Mouse (Mus musculus) left cerebral cortex, adult 8-10 months (tissue): ENCODE data around the gene Gm20388. TPM values are rescaled to one million over a fixed set of nuclear protein-coding genes. Genes with fewer than 3 reads are reported as not detected.
A peak's percentile ranks its signal among the peaks of the same experiment; 100 is the strongest.

Source experiments
- DNase-seq, 2 experiments: peaks; one replicate each; pipeline ENCODE4 v3.0.0; 2022; ENCODE audit warnings: low spot score in 2 of 2
- total RNA-seq, 4 experiments: library from RNA; stranded (reverse); gene quantifications; 2 replicates each; pipeline ENCODE4 v1.2.4; 2022

Gm20388 gene
- total RNA-seq, 4 experiments from 2014 or later = 10.4 to 20.8 (median 16.4) TPM

DNA sequence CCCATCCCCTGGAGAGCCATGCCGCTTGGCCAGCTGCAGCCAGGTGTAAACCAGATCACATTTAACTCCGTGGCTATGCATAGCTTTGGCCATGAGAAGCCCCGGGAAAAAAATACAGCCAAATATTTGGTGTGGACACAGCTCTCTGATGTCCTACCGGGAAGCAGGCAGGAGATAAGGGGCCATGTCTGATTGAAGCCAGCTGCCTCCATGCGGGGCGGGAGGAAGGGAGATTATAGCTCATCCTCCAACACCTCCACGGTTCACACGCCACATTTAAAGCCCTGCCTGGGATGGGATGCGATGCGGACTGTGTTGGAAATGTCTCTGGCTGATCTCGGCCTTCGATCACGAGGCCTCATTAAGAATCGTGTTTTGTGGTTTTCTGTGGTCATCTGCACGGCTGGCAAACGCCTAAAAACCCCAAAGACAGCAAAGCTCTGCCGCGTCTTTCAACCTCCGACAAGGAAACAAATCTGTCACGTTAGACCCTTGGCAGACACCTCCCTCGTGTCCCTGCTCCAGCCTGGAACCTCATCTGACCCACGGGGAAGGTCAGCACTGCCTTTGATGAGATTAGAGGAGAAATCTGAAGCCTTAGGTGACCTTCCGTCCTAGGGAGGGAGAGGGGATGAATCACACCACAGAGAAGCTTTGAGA lies 2165.7 kb downstream of the Gm20388 start:
- no peak for DNase-seq

DNA sequence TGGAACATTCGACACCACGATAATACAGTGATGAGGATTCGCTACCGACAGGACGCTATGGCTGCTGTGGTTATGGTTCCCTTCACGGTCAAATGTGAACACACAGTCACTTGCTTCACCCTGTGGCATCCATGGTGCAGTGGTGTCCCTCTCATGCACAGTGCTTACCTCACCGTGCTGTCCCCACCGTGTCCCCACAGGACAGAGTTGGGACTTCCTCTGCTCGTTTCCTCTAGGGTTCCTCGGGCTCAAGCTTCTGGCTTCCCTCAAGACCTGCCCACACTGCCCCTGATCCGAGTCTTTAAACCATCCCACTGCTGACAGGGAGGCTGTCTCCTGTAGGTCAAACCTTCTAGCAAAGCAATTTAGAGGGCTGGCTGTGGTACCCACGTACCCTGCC lies 2167.7 kb downstream of the Gm20388 start:
- no peak for DNase-seq

DNA sequence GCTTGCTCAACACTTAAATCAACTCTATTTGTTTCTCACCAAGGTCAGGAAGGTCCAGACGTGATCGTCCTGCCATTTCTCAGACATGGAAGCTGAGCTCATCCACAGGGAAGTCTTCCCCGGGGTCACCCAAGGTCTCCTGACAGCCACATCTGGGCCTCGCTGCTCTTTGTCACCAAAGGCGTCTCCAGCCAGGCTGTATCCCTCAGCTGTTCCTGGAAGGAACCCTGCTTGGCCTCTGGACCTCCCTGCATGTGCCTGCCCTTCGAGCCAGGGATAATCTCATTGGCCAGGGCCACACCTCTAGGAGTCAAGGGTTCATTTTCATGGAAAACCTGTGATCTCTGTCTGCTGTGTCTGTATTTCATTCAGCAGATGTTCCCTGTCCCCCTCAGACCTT lies 2168.5 kb downstream of the Gm20388 start:
- DNase-seq = no peak

DNA sequence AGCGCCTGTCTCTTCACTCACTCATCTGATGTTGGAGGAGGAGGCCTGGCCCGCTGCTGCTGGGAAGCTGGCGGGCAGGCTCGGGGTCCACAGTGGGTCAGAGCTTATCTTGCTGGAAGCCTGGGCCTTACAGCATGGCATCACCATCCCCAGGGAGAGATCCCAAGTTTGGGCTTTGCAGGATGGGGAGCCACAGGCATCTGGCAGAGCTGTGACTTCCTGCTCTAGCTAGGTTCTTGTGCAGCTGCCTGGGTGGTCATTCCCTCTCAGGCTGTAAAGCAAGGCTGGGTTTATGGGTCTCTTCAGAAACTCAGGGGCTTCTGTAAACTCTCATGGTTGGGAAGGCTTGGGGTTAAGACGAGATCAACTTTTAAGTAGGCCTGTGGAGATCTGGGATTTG lies 2169.7 kb downstream of the Gm20388 start:
- no peak for DNase-seq

DNA sequence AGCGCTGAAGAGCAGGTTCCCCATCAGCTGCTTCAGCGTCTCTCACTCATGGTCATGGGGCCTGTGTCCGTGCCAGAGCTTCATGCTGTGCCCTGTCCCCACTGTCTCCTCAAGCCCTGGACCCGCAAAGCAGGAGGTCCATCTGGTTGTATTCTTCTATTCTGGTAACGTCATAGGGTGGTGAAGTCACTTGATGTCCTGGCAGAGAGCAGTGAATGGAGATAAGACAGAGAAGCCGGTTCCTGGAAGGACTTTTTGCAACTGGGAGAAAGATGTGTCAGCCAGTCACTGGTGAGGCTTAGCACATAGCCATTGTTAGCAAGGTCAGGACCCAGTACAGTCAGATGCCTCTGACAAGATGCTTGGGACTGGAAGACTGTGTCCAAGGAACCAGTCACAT lies 2172.8 kb downstream of the Gm20388 start:
- no peak for DNase-seq

DNA sequence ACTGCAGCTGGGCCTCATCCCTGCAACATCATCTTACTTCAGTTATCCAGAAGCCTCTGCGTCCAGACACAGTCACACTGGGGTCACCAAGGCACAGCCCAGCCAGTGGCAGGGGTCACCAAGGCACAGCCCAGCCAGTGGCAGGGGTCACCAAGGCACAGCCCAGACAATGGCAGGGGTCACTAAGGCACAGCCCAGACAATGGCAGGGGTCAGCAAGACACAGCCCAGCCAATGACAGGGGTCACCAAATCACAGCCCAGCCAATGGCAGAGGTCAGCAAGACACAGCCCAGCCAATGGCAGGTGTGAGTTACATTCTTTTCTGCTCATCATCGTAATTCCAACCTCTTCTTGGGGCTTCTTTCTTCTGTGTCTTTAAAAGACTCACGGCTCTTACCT lies 2173.5 kb downstream of the Gm20388 start:
- no peak for DNase-seq

DNA sequence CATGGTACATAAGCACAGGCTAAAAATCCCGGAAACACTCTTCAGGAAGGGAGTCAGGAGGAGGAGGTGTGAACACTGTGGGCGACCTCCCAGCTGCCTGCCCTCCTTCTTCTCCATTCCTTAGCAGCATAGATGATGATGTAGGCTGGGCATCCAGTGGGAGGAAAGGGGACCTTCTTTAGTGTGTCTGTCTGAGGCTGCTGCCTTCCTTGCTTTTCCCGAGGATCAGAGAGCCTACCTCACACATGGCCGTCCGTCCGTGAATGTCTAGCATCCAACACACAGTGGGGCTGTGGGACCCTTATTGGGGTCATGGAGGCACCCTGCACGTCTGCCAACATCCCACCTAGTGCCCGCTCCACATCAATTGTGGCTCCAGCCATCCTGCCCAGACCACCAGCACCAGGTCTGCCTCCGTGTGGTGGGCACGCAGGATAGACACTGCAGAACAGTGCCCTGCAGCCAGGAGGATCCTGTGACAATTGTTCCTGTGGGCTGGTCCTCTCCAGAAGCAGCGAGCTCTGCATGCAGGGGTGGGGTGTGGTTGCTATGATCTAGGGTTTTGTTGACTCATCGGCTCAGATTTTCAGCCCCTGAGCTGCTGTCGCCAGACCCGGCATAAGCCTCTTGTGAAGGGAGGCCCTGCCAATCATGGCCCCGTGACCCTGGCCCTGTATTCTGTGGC lies 2174.2 kb downstream of the Gm20388 start:
- peak; percentile 40 to 87 for DNase-seq

DNA sequence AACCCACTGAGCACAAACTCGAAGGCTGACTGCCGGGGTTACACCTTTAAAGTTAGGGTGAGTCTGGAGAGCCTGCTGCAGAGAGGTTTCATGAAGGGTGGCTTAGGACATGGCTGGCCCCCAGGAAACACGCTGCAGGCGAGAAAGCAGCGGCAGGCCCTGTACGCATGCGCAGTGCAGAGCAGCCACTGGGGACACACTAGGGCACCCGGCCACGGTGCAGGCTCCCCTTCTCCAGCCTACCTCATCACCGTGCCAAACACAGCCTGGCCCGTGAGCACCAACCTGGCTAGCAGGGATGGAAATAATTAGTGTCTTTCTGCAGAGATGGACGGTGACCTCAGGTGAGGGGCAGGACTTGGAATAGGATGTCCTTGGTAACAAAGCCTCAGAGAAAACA lies 2175.4 kb downstream of the Gm20388 start:
- DNase-seq = no peak

DNA sequence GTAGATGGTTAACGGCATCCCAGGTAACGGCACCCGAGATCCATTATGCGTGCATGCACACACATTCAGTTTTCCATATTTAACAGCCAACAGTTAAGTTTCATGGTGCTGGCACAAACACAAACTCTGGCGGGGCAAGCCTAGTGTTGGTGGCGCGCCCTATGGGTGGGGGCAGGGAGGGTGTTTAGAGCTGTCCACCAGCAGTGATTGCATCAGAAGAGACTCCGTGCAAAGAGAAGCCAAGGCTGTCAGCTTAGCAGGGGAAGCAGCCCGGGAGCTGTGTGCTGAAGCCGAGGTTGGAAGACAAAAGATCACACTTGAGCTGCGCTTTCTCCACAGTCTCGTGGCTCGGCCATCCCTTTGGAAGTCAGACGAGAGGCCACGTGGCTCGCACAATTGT lies 2178.0 kb downstream of the Gm20388 start:
- DNase-seq = no peak

DNA sequence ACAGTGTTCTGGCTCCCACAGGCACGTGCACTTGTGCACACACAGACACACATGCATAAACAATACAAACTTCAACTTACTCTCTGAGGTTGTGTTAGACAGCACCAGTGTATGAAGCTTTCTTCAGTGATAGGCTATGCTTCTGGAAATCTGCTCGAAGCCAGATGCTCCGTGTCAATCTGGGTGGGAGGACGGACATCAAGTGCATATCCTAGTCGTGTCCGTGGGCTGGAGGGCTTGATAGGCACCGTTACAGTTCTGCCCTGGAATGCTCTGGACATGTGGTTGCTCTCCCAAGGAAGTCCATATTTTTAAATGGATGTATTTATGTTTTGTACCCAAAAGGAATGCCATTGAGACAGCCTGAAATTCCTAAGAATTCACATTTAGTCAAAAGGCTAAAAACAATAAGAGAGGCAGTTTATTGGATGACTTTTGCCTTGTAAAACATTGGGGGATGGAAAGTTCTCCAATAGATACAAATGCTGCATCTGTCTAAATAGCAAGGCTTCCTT lies 2178.6 kb downstream of the Gm20388 start:
- no peak for DNase-seq

DNA sequence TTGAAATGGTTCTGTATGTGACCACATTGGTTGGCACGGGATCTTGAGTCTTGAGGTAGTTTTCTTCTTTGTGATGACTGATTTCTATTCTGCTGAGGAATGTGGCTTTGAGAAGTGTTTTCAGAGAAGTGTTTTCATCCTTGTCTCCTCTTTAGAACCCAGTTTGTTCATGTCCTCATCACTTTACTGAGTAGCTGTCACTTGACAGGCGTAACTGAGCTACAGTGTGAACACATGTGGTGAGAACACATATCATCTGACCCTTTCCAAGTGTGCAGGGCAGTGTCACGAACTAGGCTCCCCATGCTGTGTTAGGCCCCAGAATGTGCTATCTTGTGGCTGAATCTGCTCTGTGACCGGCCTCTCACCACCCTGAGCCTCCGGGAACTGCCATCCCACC lies 2181.8 kb downstream of the Gm20388 start:
- no peak for DNase-seq

DNA sequence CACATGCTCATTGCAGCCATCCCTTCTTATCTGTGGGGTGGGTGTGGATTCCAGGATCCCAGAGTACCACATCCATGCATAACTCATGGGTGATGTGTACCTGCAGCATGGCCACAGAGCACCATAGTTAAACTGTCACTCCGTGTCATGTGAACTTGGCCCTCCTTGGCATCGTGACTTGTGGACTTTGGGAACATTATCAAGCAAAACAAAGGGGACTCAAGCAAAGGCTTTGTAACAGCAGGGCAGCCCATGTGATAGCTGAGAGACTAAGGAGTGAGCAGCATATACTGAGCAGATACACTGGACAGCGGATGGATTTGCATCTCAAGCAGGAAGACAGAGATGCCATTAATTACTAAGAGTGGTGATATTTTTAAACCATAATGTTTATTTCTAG lies 2188.1 kb downstream of the Gm20388 start:
- DNase-seq = no peak

DNA sequence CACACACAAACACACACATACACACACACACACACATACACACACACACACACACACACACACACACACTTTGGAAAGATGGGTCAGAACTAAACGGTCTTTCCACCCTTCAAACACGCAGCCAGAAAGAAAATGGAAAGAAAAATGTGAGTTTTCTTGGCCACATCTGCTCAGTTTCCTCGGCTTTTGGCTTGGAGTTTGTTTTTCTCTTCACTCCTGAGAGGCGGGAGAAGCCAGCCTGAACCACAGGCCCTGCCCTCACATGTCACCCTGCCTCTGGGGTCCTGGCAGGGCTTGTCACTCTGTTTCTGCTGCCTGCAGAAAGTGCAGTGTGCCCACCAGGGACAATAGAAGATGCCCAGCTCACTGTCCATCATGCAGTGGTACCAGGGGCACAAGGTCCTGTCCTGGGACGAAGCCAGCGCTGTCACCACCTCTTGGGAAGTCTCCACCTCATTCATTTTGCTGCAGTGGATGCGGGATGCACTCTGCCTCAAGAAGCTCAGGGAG lies 2189.1 kb downstream of the Gm20388 start:
- DNase-seq = no peak

DNA sequence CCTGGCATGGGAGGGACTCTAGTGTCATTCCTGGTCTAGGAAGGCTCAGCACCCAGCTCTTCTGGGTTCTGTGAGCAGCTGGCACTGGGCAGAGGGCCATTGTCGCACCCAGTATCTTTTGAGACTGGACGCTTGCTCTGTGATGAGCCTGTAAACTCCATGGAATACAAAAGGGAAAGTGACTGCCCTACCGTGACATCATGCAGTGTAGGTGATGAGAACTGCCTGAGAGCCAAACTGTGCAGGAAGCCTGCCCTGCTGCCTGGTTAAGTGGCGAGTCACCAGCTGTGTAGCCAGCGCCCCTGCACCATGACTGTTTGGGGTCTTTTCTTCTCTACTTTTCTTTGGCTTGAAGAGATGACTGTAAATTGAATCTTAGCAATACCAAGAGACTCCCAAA lies 2191.2 kb downstream of the Gm20388 start:
- no peak for DNase-seq

DNA sequence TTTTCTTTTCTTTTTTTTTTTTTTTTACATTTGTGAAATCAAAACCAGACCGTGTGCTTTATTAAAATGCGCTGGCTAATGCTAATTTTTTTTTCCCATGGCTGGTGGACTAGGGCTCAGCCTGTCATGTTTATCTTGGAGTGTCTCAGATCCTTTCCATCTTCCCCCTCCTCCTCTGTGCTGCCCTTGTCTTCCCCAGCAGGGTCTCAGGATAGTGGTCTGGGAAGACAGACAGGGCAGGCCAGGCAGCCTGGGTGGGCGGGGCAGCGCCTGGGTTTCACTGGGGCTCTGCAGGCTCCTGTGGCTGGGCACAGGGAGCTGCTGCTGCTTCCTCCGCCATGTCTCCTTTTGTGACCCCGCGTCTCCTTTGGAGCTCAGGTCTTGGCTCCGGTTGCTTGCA lies 2191.6 kb downstream of the Gm20388 start:
- DNase-seq = no peak

DNA sequence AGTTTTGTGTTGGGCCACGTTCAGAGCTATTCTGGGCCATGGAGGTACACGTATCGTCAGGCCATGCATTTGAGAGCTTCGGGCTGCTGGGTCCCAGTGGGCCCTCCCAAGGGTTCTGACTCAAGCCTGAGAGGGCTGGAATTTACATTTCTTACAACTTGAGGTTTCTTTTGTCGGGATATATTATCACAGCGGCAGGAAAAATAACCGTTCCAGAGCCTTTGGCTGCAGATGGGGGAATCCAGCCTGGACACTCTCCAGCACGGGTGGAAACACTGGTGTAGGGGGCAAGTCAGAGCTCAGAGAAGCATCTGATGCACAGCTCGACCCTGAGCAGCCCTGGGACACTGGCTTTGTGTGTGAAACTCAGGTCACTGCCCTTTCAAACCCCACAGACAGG lies 2192.6 kb downstream of the Gm20388 start:
- DNase-seq = no peak

DNA sequence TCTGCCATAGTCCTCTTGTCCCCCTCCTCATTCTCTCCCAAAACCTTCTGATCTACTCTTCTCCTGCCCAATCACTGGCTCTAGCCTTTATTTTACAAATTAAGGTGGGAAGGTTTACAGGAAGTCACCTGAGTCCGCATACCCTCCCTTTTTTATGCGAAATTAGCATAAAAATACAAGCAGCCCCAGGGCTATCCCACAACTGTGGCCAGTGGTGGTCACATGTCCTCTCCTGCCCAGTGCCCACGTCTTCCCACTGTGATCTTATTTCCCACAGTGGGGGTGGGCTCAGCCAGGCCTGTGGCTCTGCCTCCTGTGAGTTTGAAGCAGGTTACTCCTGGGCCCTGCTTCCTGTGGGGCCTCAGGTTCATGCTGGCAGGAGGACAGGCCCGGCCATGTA lies 2194.0 kb downstream of the Gm20388 start:
- no peak for DNase-seq

DNA sequence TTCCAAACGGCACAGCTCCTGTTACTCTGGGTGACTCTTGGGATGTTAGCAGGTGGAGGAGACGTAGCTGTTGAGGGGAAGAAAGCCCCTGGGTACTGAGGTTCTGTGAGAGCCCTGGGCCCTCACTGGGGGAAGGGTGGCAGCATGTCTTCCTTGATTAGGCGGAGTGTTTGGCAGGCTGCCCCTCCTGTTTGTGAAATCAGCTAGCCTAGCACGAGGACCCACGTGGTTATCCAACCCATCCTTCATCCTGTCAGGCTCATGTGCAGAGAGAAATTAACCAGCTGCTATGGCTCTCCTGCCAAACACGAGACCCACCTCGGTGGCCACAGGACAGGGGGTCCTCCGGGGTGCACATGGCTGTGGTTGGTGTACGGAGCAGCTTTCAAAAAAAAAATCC lies 2195.6 kb downstream of the Gm20388 start:
- DNase-seq = no peak

DNA sequence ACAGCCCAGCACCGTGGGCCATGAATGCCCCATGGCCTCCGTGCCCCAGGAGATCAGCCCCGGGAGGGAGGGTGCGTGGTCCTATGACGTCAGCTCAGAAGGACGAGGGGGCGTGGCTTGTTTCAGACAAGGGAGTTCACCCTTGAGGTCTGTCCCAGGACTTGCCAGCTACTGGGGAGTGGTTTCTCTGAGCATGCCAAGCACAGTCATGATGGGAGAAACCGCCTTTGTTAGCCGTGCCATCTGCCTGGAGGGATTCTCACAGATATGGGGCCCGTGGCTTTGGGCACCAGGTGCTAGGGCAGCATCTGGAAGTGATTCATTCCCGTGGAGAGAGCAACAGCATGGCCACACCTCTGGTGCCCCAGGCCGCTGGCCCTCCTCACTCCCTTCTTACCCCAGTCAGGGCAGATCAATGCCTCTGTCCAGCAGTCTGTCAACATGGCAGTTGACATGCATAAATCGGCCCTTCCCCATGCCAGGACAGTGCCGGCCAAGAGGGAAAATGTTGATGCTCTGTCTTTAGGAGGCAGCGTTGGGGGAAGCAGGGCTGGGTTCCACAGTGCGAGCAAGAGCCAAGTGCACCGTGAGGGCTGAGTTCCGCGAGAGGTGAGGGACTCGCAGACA lies 2199.7 kb downstream of the Gm20388 start:
- DNase-seq = no peak

DNA sequence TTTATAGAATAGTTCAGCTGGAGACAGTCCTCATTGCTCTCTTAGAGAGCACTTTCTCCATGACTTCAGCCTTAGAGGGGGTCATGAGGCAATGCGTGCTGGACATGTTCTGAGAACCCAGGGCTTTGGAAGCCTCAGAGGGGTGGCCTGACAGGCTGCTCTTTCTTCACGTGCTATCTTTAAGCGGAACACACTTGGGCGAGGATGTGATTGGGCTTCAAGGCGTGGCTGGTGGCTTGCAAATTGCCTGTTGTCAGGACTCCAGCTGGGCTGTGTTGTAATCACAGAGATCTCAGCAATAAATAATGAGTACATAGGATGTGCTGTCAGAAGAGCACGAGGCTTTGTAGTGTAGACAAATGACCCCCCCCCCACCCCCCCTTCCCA lies 2200.2 kb downstream of the Gm20388 start:
- DNase-seq = no peak

DNA sequence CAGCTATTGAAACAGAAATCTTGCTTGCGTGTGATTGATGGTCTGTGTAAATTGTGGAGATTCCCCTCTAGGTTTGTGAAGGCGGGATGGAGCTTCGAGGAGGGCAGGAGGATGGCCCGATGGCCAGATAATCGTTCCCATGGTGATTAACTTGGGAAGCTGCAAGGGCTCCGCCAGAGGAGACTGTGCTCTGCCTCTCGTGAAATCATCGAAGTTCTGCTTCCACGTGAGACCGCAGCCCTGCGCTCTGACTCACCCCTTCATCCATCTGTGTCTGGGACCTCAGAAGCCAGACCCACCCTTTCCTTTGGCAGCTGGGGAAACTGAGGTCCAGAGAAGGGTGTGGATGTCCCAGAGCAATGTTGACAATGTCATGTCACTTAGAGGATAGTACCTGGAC lies 2201.1 kb downstream of the Gm20388 start:
- DNase-seq = no peak

DNA sequence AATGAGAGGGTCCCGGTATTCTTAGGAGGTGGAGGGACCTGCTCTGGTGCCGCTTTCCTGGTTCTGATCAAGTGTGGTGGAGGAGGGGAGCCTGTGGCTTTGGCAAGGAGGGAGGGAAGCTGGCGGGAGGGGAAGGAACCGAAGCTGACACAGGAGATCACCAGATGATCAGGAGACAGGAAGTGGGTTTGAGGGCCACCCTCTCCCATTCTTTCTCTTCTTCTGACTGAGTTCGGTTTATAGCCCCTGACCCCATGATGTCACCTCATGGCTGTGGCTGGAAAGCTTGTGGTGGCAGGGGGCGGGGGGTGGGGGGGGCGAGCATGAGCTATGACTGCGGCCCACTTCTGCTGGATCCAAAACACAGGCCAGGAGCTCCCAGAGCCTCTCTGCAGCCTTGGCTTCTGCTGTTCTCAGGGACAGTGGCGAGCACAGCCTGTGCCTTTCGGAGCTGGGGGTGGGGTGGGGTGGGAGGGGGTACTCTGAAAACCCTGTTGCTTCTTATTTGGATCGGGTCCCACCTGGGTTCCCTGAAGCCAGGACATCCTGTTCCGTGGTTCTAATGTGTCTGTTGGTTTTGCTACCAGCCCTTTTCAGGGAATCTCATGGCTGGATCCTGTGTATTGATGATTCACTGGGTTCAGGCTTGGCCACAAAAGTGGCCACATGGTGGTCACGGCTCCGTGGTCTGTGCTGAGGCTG lies 2201.8 kb downstream of the Gm20388 start:
- no peak for DNase-seq
